Mouse (Mus musculus): ENCODE data around the gene Gpr155. TPM values are rescaled to one million over a fixed set of nuclear protein-coding genes. Genes with fewer than 3 reads are reported as not detected.

Gene Gpr155
- polyA plus RNA-seq, 1 experiment from 2014 or later = 5.8 TPM

- H3K27me3 ChIP-seq (replicated peaks) = no peaks in the 10 kb centered on the region
- no peaks in the 10 kb centered on the region for H3K9me3 ChIP-seq (replicated peaks)
- WGBS = 73% methylated on average over 18 of the region's 18 CpGs
- peaks cover 3% of the 10 kb centered on the region; the same call in 1 of the 2 replicates for H3K4me1 ChIP-seq (replicated peaks)
- H3K27ac ChIP-seq (ENCODE audit: poor library complexity, severe bottlenecking) = no peak overlapping the region
- no peaks in the 10 kb centered on the region for H3K36me3 ChIP-seq
- no peak overlapping the region for H3K4me3 ChIP-seq
- H3K4me2 ChIP-seq = no peak overlapping the region
- H3K9ac ChIP-seq = no peak overlapping the region
- no peak for ATAC-seq (ENCODE audit: insufficient number of reproducible peaks, low FRiP score)
These were observed 29.4 kb downstream of the Gpr155 start for GRCm38 (mm10) chr2:73357004-73357403.

- peak; percentile 25; the same call in 1 of the 2 replicates for ATAC-seq (ENCODE audit: insufficient number of reproducible peaks, low FRiP score)
- H3K27me3 ChIP-seq (replicated peaks) = no peaks in the 10 kb centered on the region
- no peaks in the 10 kb centered on the region for H3K36me3 ChIP-seq
- WGBS = 31% methylated on average over 7 of the region's 7 CpGs
- H3K4me2 ChIP-seq = peak overlapping the region; percentile 54
- H3K4me3 ChIP-seq = 0 out of 2 replicates have a peak overlapping the region, but pooled peaks have one; percentile 11
- no peak overlapping the region for H3K27ac ChIP-seq (ENCODE audit: poor library complexity, severe bottlenecking)
- no peaks in the 10 kb centered on the region for H3K9me3 ChIP-seq (replicated peaks)
- H3K9ac ChIP-seq = no peak overlapping the region
- H3K4me1 ChIP-seq (replicated peaks) = peaks cover 9% of the 10 kb centered on the region; the same call in 1 of the 2 replicates
These were observed 34.4 kb downstream of the Gpr155 start for GRCm38 (mm10) chr2:73351927-73352374.

DNA sequence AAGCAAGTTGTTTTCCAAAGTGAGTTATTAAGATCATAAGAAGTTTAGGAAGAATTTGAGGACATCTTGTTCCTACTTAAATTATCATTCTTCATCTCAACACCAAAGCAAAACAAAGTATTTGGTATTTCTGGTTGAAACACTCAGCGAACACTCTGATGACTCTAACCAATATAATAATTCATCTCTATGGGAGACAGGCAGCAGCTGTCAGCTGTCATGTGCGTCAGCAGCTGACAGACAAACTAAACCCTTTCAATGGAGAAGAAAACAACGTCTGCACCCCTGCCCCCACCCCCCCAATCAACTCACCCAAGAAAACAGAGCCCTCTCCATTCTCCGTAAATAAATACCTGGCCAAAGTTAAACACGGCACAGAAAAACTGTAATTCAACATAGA lies 34.9 kb downstream of the Gpr155 start:
- Histone ChIP-seq H3K27ac (ENCODE audit: poor library complexity, severe bottlenecking) (no peak overlapping the region), H3K36me3 (no peaks in the 10 kb centered on the region), H3K9me3 (replicated peaks) (no peaks in the 10 kb centered on the region), H3K9ac (no peak overlapping the region), H3K4me1 (replicated peaks) (peaks cover 9% of the 10 kb centered on the region; the same call in 1 of the 2 replicates), H3K4me2 (peak overlapping the region; percentile 54), H3K4me3 (0 out of 2 replicates have a peak overlapping the region, but pooled peaks have one; percentile 11), H3K27me3 (replicated peaks) (no peaks in the 10 kb centered on the region)
- WGBS = 50% methylated on average over 5 of the region's 5 CpGs
- ATAC-seq (ENCODE audit: insufficient number of reproducible peaks, low FRiP score) = no peak

- ATAC-seq (ENCODE audit: insufficient number of reproducible peaks, low FRiP score) = no peak
- 89% methylated on average over 6 of the region's 6 CpGs for WGBS
- no peak overlapping the region for H3K27ac ChIP-seq (ENCODE audit: poor library complexity, severe bottlenecking)
- H3K4me1 ChIP-seq (replicated peaks) = peaks cover 9% of the 10 kb centered on the region; the same call in 1 of the 2 replicates
- no peak overlapping the region for H3K4me2 ChIP-seq
- no peak overlapping the region for H3K4me3 ChIP-seq
- H3K9me3 ChIP-seq (replicated peaks) = no peaks in the 10 kb centered on the region
- no peaks in the 10 kb centered on the region for H3K36me3 ChIP-seq
- H3K9ac ChIP-seq = no peak overlapping the region
- no peaks in the 10 kb centered on the region for H3K27me3 ChIP-seq (replicated peaks)
These were observed 38.2 kb downstream of the Gpr155 start for GRCm38 (mm10) chr2:73348221-73348620.

- no peak overlapping the region for H3K9ac ChIP-seq
- no peak overlapping the region for H3K27ac ChIP-seq (ENCODE audit: poor library complexity, severe bottlenecking)
- no peak overlapping the region for H3K4me3 ChIP-seq
- no peak for ATAC-seq (ENCODE audit: insufficient number of reproducible peaks, low FRiP score)
- H3K4me2 ChIP-seq = no peak overlapping the region
- no peaks in the 10 kb centered on the region for H3K36me3 ChIP-seq
- no peaks in the 10 kb centered on the region for H3K9me3 ChIP-seq (replicated peaks)
- WGBS = 67% methylated on average over 9 of the region's 9 CpGs
- H3K27me3 ChIP-seq (replicated peaks) = no peaks in the 10 kb centered on the region
- peaks cover 9% of the 10 kb centered on the region; the same call in 1 of the 2 replicates for H3K4me1 ChIP-seq (replicated peaks)
These were observed 38.6 kb downstream of the Gpr155 start for GRCm38 (mm10) chr2:73347766-73348165.

- Histone ChIP-seq H3K4me3 (no peak overlapping the region), H3K4me1 (replicated peaks) (peaks cover 7% of the 10 kb centered on the region; the same call in 1 of the 2 replicates), H3K9ac (no peak overlapping the region), H3K4me2 (no peak overlapping the region), H3K36me3 (no peaks in the 10 kb centered on the region), H3K9me3 (replicated peaks) (no peaks in the 10 kb centered on the region), H3K27ac (ENCODE audit: poor library complexity, severe bottlenecking) (no peak overlapping the region), H3K27me3 (replicated peaks) (no peaks in the 10 kb centered on the region)
- no peak for ATAC-seq (ENCODE audit: insufficient number of reproducible peaks, low FRiP score)
- WGBS = 67% methylated on average over 6 of the region's 6 CpGs
These were observed 39.2 kb downstream of the Gpr155 start for GRCm38 (mm10) chr2:73347136-73347535.

- Histone ChIP-seq H3K4me2 (no peak overlapping the region), H3K27me3 (replicated peaks) (no peaks in the 10 kb centered on the region), H3K9ac (no peak overlapping the region), H3K4me3 (no peak overlapping the region), H3K4me1 (replicated peaks) (0 out of 2 replicates have a peak, but pooled peaks cover 1% of the 10 kb centered on the region), H3K27ac (ENCODE audit: poor library complexity, severe bottlenecking) (no peak overlapping the region), H3K36me3 (no peaks in the 10 kb centered on the region), H3K9me3 (replicated peaks) (no peaks in the 10 kb centered on the region)
- 50% methylated on average over 13 of the region's 13 CpGs for WGBS
- no peak for ATAC-seq (ENCODE audit: insufficient number of reproducible peaks, low FRiP score)
These were observed 39.9 kb downstream of the Gpr155 start for GRCm38 (mm10) chr2:73346345-73347086.

GRCm38 (mm10) chr2:73345204-73345603 lies 41.2 kb downstream of the Gpr155 start:
- 84% methylated on average over 4 of the region's 4 CpGs for WGBS
- Histone ChIP-seq H3K27ac (ENCODE audit: poor library complexity, severe bottlenecking) (no peak overlapping the region), H3K27me3 (replicated peaks) (no peaks in the 10 kb centered on the region), H3K9ac (no peak overlapping the region), H3K36me3 (no peaks in the 10 kb centered on the region), H3K4me3 (no peak overlapping the region), H3K4me1 (replicated peaks) (no peaks in the 10 kb centered on the region), H3K9me3 (replicated peaks) (no peaks in the 10 kb centered on the region), H3K4me2 (no peak overlapping the region)
- no peak for ATAC-seq (ENCODE audit: insufficient number of reproducible peaks, low FRiP score)

GRCm38 (mm10) chr2:73343701-73344100 lies 42.7 kb downstream of the Gpr155 start:
- no peaks in the 10 kb centered on the region for H3K36me3 ChIP-seq
- no peak overlapping the region for H3K27ac ChIP-seq (ENCODE audit: poor library complexity, severe bottlenecking)
- no peak overlapping the region for H3K4me3 ChIP-seq
- H3K4me1 ChIP-seq (replicated peaks) = no peaks in the 10 kb centered on the region
- 80% methylated on average over 5 of the region's 5 CpGs for WGBS
- H3K9me3 ChIP-seq (replicated peaks) = no peaks in the 10 kb centered on the region
- no peak overlapping the region for H3K9ac ChIP-seq
- H3K27me3 ChIP-seq (replicated peaks) = no peaks in the 10 kb centered on the region
- ATAC-seq (ENCODE audit: insufficient number of reproducible peaks, low FRiP score) = no peak
- H3K4me2 ChIP-seq = no peak overlapping the region

- H3K36me3 ChIP-seq = peaks cover 4% of the 10 kb centered on the region; the same call in 1 of the 2 replicates
- no peaks in the 10 kb centered on the region for H3K27me3 ChIP-seq (replicated peaks)
- no peak overlapping the region for H3K27ac ChIP-seq (ENCODE audit: poor library complexity, severe bottlenecking)
- no peak overlapping the region for H3K4me3 ChIP-seq
- ATAC-seq (ENCODE audit: insufficient number of reproducible peaks, low FRiP score) = no peak
- WGBS = 67% methylated on average over 8 of the region's 8 CpGs
- no peaks in the 10 kb centered on the region for H3K9me3 ChIP-seq (replicated peaks)
- H3K4me1 ChIP-seq (replicated peaks) = no peaks in the 10 kb centered on the region
- no peak overlapping the region for H3K9ac ChIP-seq
- no peak overlapping the region for H3K4me2 ChIP-seq
These were observed 48.0 kb downstream of the Gpr155 start for GRCm38 (mm10) chr2:73338415-73338814.

GRCm38 (mm10) chr2:73335949-73336348 lies 50.4 kb downstream of the Gpr155 start:
- Histone ChIP-seq H3K27ac (ENCODE audit: poor library complexity, severe bottlenecking) (no peak overlapping the region), H3K9me3 (replicated peaks) (no peaks in the 10 kb centered on the region), H3K9ac (no peak overlapping the region), H3K27me3 (replicated peaks) (no peaks in the 10 kb centered on the region), H3K4me1 (replicated peaks) (no peaks in the 10 kb centered on the region), H3K36me3 (peaks cover 4% of the 10 kb centered on the region; the same call in 1 of the 2 replicates), H3K4me3 (no peak overlapping the region), H3K4me2 (no peak overlapping the region)
- ATAC-seq (ENCODE audit: insufficient number of reproducible peaks, low FRiP score) = no peak
- 86% methylated on average over 3 of the region's 3 CpGs for WGBS

All from heart, embryonic 12.5 days (tissue).